Mouse (Mus musculus): ENCODE measurements around the gene Tctex1d1.

Tctex1d1 gene

DNA sequence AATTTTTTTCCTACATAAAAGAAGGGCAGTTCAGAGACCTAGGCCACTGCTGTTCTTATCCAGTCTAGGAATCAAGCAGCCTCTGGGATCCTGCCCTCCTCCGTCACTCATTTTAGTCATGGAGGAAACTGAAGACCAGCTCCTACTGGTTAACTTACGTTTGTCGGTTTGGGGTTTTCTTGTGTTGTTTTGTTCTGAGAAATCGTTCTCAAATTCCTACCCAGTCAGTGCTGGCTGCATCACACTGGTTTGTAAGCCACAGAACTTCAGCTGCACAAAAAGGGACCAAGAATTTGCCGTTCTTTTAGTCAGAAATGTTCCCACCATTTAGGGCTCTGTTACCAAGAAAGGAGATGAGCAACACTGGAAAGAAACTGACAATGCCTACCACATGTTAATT is 11.0 kb downstream of the Tctex1d1 start:
- no peak for DNase-seq

DNA sequence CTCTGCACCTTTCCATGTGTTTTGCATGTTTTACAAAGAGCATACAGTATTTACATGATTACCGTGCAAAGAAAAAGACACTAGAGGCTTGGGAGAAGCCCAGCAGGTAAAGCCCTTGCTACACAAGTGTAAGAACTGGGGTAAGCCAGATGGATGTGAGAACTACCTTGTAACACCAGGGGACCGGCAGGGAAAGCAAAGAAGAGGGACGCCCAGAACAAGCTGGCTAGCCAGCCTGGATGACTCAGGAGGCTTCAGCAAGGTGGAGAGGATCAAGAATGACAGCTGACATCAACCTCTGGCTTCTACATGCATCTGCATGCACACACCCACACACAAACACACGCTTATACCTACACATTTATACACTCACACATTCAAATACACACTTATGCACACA is 11.6 kb downstream of the Tctex1d1 start:
- DNase-seq, result no peak

DNA sequence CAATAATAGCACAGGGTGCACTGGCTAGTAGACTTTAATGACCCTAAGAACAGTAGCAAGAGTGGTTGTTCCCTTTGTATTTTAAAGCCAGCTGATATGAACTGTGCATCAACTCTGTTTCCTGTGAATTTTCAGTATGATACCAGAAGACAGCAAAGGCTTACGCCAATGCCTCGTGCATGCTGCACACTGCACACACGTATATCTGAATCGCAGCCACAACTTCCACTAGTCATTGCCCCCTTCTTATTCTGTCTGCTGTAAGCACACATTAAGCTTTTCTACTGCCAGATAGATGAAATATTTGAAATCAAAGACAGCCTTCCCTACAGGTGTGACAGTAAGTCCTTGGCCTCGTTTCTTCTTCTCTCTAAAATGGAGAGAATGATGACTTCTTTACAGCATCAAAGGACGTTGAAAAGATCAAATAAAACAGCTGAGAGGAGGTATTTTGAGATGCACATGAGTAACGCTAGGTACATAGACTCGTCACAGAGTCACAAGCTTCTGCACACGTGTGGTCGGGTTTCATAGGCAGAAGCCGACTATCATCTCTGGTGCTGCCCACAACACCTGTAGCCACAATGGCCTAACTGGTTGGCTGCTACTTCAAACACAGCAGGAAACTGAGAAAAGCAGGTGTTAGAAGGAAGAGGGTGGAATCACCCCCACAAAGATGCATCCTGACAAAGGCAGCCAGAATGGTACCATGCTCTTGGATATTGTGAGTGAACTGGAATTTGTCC is 12.4 kb downstream of the Tctex1d1 start:
- no peak for DNase-seq

DNA sequence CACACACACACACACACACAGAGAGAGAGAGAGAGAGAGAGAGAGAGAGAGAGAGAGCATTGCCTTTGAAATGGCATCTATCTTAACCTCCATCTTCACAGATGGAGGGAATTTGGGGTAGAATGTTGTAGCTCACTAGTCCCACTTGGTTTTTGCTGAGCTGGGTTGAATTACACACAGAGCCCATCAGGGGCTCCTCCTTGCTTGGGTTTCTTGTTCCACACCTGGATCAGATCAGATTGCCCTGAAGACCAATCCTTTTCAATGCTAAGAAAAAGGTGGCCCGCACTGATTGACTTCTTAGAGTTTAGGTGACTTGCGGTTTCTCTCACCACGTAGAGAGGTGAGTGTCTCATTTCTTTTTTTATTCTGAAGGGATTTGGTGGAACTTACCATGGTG is 13.3 kb downstream of the Tctex1d1 start:
- no peak for DNase-seq

DNA sequence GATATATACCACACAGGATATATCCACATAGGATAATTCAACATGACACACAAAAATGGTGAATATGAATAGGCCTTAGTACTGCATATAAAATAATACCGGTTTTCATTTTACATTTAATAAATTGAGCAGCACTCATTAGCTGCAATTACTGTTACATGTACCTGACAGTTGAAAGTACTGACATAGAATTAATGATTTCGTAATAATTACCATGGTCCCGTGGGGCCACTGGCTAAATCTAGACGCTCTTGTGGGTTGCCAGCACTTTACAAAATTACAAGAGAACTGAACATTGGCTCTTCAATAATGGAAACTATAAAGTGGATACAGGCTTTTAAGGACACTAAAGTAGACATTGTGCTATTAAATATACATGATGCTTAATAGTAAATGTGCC is 26.3 kb downstream of the Tctex1d1 start:
- no peak for DNase-seq

DNA sequence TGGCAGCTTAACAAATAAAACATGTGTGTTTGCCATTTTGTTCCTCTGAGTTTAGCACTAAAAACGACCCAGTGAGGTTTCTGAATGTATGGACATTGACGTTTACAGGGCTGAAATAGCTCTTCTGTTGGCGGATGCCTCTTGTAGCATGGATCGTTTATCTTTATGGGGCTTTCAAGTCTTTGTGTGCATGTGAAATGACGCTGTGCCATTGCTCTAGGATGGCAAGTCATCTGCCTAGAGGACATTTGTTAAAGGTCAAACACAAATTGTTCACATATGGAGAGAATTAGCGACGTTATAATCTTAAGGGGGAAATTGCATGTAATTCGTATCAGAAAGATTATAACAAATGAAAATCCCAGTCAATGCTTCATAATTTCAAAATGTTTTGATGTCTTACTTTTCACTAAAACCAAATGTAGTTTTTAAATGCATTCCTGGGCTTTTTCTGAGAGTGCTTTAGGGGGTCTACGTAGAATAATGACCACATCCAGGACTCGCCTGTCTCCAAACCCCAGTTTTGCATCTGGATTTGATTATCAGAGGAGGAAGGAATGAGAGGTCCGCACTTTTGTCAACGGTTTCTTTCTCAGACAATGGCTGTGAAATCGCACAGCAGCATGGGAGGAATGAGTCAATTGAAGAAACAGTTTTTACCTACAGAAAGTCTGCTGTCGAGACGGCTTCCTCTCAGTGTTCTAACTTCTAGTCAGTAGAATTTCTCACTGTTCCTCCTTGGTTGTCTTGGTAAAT is 27.0 kb downstream of the Tctex1d1 start:
- no peak for DNase-seq

DNA sequence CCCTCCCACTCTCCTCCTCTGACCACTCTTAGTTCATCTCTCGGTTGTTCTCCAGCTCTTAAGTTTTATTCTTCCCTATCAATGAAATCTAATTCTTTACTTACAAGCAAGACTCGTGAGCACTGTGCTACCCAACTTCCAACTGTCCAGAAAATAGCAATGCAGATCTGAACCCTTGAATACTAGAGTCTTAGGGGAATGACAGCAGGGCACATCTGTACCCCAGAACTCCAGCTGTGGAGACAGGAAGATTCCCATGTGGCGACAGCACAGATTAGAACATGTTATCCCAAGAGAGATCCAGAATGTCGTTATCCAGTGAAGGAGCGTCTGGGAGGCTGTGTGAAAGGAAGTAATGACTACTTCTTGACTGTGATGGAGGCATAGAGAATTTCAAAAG is 27.9 kb downstream of the Tctex1d1 start:
- DNase-seq, result no peak

DNA sequence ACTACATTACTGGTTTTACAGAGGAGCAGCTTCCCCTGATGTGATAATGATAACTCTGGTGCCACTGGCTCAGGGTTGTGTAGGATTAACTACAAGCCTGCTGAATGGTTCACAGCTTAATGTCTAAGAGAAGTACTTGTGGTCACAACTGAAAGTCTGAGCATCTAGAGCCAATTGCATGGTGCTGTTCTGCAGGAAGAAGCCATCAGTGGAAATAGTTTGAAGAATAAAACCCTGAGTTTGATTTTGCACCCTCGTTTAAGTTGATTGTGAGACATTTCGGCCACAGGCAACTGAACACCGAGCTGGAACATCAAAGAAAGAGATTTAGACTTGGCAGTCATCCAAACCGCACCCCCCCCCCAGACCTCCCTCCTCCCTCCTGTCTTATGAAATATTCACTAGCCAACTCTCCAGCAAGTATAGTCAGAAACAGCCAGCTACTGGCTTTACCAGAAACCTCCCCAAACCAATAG is 28.6 kb downstream of the Tctex1d1 start:
- no peak for DNase-seq

DNA sequence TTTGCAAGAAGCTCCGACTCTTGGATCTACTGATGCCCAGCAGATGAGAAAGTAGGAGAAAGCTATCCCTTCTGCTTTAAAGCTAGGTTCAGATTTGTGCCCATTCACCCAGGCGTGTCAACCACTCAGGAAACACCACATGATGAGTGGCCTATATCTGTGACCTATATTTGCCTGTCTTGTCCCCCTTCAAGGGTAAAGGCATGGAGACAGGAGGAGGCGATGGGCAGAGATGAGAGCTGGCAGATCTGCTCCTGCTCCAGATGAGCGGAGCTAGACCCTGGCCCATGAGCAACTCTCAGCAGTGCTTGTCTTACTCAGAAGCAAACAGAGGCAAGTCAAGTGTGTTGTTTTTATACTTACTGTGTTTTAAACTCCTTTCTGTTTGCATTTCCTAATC is 32.3 kb downstream of the Tctex1d1 start:
- DNase-seq, result no peak

DNA sequence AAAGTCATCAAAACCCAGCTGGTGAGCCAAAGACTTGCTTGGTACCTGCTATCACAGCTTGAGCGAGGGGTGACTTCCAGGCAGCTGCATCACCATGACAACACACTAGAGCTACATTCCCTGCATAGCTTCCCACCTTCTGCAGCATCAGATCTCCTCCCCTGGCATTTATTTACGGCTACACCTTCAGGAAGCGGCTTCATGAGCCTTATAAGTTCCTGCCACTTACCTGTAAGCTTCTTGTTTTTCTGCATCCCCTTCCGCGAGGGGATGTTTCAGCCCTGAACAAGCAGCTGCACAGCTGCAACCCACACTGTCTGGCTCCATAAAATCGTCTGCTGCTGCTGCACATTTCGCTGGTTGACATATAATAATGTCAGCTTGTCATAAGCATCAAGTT is 33.4 kb downstream of the Tctex1d1 start:
- no peak for DNase-seq

DNA sequence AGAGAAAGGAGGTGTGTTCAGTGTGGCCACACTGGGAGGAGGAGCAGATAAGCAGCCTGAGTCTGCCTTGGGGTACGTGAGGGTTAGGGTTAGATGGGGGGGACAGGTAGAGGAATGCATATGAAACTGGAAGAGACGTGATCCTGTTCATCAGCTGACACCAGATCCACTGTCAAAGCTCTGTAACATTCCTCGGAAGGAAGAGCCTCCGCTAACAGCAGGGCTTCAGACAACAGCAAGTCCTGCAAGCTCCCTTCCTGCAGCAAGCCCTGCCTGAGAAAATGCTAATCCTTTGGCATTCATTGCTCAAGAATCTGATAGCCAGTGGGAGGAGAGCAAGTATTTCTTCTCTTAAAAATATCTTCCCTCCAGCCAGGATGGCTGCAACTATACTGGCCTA is 35.1 kb downstream of the Tctex1d1 start:
- no peak for DNase-seq

DNA sequence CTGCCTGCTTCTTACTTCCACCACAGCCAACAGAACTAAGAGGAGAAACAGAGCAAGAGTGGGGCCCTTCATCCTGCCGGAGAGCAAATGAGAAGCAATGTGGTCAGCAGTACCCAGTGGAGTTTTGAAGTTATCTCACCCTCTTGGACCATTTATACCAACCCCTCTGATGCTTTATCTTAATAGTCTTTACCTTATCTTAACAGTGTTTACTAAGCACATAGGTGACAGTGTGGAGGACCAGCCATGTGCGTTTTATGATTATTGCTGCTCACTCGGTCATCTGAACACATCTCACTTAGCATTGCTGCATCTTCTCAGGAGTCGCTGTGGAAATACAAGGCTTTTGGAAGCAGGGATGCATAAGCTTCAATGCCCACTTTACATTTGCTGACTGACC is 48.2 kb downstream of the Tctex1d1 start, which contains the start of gene Insl5:
TSS of gene Insl5 (minus strand) at position 222 of the 400 bp plus-strand sequence.
- no peak for DNase-seq

DNA sequence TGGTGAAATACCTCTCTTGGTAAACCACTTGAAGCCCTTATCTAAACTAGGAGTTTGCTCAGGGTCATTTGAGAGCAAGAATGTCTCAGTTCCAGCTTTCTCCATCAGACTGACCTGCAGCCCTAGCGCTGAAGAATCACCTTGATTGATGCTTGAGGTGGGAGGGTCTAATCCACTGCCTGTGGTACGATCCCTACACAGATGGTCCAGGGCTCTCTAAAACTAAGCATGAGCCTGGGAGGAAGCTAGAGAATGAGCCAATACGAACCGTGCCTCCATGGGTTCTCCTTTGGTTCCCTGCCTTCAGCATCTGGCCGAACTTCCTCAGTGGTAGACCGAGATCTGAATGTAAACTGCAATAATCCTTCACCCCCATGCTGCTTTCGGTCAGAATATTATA is 49.3 kb downstream of the Tctex1d1 start:
- no peak for DNase-seq

DNA sequence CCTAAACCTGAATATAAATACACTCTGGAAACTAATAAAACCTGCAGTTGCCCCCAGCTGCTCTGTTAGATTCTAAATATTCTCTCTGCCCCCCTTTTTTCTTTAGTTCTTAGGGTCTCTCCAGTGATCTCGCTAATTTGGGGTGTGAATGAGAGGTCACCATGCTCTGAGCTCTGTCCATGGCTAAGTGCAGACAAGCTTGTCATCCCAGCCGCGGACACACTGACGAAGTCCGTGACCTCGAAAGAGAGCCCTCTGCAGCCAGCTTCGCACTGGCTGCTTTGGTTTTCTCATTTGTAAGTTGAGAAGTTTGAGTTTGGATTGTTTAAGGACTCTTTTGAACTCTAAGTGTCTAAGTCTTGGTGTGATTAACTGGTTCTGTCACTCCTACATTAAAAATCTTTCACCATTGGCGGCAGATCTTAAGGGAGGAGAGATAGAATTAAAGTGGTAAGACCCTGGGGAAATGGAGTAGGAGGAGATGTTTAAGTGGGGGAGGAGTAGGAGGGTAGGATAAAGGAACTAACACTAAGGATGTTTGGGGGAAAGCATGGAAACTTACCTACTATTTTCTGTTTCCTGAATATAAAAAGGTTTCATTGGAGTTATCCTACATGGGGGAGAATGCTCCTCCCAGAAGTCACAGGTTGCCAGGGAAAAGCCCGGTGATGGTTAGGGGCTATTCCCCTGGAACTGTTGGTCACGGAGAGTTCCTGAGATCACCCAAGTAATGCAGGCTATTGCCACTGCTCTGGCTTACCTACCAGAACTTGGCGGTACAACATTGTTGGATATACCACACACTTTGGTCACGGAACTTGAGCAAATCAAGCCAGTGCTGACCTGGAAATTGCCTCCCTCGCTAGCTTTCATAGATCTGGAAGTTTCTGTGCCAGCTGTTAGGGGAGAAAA is 50.0 kb downstream of the Tctex1d1 start:
- DNase-seq, result no peak

DNA sequence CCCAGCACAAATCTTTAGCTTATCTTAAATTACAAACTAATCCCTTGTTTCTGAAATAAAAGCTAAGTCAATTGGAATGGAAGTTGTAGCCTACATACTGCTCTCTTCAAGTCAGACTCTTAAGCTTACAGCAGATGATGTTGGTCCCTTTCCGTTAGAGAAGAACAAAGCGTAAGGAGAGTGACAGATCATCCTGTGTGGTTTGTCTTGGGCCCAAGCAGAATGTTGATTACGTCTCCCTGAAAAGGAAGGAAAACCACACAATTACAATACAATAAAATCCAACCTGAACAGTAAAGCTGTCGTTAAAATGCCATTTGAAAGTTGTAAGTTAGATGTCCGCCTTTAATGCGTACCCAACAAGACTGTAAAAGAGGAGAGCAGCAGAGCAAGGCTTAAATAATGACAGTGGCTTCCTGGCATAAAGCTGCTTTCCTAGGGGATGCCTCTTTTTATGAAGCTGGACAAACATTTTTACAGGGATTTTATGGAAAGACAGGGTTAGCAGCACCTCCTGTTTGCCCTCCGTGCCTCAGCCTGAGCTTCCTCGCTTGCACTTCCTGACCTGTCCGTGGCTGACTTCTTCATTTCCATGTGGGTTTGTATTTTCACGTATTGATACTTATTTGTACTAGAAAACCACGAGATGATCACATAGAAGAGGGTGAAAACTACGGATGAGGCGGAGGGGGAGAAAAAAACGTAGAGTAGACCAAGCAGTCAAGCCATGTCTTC is 60.9 kb downstream of the Tctex1d1 start:
- no peak for DNase-seq

DNA sequence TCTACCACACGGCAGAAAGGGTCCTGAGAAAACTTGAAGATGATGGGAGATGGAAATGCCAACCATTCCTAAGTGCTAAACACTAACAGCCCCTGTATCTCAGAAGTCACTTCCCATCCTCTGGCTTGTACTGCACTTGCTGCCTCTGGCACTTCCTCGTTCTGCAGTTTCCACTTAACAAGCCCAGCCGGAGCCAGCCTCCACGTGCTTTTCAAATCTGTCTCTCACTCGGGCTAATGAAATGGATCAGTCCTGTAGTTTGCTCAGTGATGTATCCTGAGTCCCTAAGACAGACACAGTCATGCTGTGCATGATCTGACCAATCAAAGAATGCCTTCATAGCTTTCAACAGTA is 61.4 kb downstream of the Tctex1d1 start:
- DNase-seq, result no peak

DNA sequence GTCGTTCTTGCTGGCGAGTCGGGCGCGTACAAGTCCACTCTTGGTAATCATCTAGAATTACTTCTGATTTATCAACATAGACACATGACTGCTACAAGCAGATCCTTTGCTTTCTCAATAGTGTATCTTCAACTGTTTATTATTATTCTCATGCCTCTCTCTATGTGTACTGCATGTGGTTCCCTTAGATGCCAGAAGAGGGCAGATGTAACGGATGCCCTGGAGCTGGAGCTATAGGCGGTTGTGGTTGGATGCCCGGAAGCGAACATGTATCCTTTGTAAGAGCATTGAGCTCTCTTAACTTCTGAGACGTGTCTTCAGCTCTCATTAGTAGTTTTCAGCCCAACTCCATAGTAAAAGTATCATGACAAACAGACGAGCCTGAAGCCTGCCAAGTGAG is 64.6 kb downstream of the Tctex1d1 start:
- DNase-seq, result no peak

DNA sequence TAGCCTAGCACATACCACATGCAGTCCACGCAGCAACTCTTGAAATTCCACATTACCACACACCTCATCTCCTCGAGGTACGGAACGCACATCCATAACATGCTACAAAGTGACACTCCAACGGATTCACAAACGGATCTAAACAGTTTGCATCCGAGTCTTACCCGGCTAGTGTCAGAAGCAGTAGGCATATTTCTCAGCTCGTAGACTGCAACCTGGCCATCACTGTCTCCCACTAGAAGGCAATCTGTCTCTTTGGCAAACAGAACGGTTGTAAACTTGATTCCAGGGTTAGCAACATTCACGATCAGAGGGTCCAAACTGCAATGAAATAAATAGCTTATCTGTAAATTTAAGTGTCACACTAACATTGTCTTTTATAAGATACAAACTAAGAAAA is 69.6 kb downstream of the Tctex1d1 start:
- DNase-seq, result no peak
